Mouse (Mus musculus) telencephalon, adult 2 months (tissue): ENCODE measurements around the gene Rbpms2.
"Not testable (repeated sequence)": the region's sequence is repeated elsewhere in the genome, so short reads cannot be mapped to it uniquely, and the experiment has no call there.

Experiments used
- DNase-seq: peaks from one replicate; pipeline ENCODE4 v3.0.0-alpha.2; 2011; ENCODE audit warnings: low read depth, low spot score

Rbpms2 gene

GRCm38 (mm10) chr9:65619311-65619710 lies 10.1 kb upstream of the Rbpms2 start:
- no peak for DNase-seq

- DNase-seq, result no peak
Observed at GRCm38 (mm10) chr9:65621196-65621595, 8.3 kb upstream of the Rbpms2 start.

- DNase-seq, result no peak
Observed at GRCm38 (mm10) chr9:65621666-65622065, 7.8 kb upstream of the Rbpms2 start.

GRCm38 (mm10) chr9:65622826-65623225 lies 6.6 kb upstream of the Rbpms2 start:
- no peak for DNase-seq

- DNase-seq, result no peak
Observed at GRCm38 (mm10) chr9:65624266-65624665, 5.2 kb upstream of the Rbpms2 start.

- DNase-seq, result no peak
Observed at GRCm38 (mm10) chr9:65629767-65630630, 551 bp downstream of the Rbpms2 start.

GRCm38 (mm10) chr9:65630631-65631353 lies 1.3 kb downstream of the Rbpms2 start:
- no peak for DNase-seq

GRCm38 (mm10) chr9:65631354-65632021 lies 2.0 kb downstream of the Rbpms2 start:
- DNase-seq, result no peak

GRCm38 (mm10) chr9:65635766-65636165 lies 6.3 kb downstream of the Rbpms2 start:
- no peak for DNase-seq

- DNase-seq, result no peak
Observed at GRCm38 (mm10) chr9:65636926-65637325, 7.5 kb downstream of the Rbpms2 start.

GRCm38 (mm10) chr9:65639065-65639464 lies 9.6 kb downstream of the Rbpms2 start:
- no peak for DNase-seq

GRCm38 (mm10) chr9:65640838-65641410 lies 11.5 kb downstream of the Rbpms2 start:
- DNase-seq, result no peak

- DNase-seq, result no peak
Observed at GRCm38 (mm10) chr9:65641446-65642052, 12.1 kb downstream of the Rbpms2 start.

GRCm38 (mm10) chr9:65642546-65642945 lies 13.1 kb downstream of the Rbpms2 start:
- no peak for DNase-seq

GRCm38 (mm10) chr9:65644960-65645359 lies 15.5 kb downstream of the Rbpms2 start:
- no peak for DNase-seq

GRCm38 (mm10) chr9:65645984-65646383 lies 16.5 kb downstream of the Rbpms2 start:
- DNase-seq, result no peak

GRCm38 (mm10) chr9:65646782-65647181 lies 17.3 kb downstream of the Rbpms2 start:
- DNase-seq, result no peak

- no peak for DNase-seq
Observed at GRCm38 (mm10) chr9:65648730-65649129, 19.3 kb downstream of the Rbpms2 start.

GRCm38 (mm10) chr9:65649997-65650396 lies 20.5 kb downstream of the Rbpms2 start:
- DNase-seq, result no peak

GRCm38 (mm10) chr9:65651957-65652356 lies 22.5 kb downstream of the Rbpms2 start:
- not testable (repeated sequence) for DNase-seq

GRCm38 (mm10) chr9:65653741-65654140 lies 24.3 kb downstream of the Rbpms2 start:
- DNase-seq, result no peak
